Mouse (Mus musculus): ENCODE results near the gene Tns4.

Gene Tns4

DNA sequence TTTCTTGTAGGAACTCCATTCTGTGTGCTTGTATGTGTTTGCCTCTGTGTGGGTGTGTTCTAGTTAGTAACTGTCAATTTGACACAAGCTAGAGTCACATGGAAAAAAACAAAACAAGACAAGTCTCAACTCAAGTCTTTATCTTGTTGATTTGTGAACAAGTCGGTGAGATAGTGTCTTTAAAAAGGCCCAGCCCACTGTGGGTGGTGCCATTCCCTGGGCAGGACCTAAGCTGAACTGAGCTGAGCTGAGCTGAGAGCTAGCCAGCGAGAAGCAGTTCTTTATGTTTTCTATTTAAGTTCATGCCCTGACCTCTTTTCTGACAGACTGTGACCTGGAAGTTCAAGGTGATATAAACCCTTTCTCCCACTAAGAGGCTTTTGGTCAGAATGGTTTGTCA is 2.6 kb upstream of the Tns4 start:
- DNase-seq (ENCODE audit: low spot score), result no peak

DNA sequence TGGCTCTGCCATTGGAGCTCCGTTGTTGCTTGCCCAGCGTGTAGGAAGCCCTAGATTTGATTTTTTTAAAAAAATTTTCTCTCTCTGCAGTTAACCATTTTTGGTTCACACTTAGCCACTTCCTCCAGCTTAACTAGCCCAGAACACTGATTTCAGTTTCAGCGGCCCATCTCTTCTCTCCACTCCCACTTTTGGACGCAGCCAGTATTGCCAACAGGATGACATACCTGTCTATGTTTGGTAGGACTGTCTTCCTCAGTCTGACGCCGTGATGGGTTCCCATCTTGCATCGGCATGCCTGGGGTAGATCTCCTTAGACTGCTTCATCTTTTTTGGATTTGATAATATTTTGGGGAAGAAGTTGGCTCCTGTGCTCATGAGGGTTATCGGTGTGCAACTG is 1.3 kb upstream of the Tns4 start:
- DNase-seq (ENCODE audit: low spot score), result no peak

DNA sequence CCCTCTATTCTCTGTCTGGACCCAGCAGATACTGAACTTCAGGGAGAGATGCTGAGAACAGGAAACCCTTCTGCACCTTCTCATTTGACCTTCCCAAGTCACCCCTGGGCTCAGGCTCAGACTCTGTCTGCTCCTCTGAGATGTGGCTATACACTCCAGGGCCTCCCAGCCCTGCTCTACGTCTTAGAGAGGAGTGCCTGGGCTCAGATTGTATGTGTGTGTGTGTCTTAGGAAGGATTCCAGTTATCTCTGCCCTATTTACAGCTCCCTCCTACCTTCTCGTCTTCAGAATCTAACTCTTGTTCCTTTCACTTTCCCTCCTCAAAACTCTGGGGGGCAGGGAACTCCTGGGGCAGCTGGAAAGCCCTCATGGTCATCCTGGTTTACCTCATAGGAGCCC is 620 bp downstream of the Tns4 start:
- no peak for DNase-seq (ENCODE audit: low spot score)

DNA sequence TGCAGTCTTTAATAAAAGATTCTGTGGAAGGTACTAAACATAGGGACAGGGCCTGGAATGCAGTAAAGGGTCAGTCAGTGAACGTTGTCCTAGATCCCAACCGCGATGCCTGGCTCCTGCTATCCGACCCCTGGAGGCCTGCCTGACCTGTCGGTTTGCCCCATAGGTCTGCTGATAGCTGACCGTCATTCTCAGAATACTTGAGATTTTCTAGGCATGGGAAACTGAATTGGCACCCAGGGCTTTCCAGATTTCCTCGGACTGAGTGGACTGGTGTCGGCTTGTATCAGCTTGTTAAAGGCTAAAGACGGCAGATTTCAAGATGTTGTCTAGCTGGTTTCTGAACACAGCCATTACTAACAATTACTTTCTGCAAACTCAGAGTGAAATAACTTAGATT is 4.7 kb downstream of the Tns4 start:
- DNase-seq (ENCODE audit: low spot score), result no peak

DNA sequence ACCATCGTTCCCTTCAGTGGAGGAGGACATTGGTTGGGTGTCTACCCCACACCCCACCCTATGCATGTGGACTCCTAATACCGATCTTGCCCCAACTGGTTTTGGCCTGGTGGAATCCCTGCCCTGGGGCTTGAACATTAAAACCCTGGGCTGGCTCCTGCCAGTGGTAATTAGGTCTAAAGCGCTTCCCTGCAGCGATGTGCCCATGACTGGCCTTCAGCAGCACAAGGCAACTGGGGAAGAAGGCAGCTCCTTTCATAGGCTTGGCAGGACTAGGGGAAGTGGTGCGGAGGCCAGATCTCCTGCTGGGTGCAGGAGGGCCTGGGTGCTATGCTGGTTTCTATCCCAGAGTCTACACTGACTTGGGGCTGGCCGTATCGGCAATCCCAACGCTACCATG is 5.6 kb downstream of the Tns4 start:
- DNase-seq (ENCODE audit: low spot score), result no peak

DNA sequence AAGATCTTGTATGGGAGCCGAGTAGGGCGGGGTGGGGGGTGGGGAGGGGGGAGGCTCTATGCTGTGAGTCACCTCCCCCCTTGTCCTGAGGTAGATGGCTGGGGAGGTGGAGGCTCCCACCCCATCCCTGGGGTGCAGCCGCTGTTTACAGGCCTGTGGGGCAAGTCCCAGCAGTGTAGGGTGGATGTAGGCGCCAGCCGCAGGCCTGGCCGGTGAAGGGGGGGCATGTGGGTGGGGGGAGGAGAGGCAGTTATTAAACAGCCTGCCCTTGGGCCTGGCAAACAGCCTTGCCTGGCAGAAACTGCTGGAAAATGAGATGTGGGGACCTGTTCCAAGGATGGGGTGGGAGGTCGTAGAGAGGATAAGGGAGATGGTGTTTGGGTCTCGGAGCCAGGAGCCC is 7.0 kb downstream of the Tns4 start:
- no peak for DNase-seq (ENCODE audit: low spot score)

DNA sequence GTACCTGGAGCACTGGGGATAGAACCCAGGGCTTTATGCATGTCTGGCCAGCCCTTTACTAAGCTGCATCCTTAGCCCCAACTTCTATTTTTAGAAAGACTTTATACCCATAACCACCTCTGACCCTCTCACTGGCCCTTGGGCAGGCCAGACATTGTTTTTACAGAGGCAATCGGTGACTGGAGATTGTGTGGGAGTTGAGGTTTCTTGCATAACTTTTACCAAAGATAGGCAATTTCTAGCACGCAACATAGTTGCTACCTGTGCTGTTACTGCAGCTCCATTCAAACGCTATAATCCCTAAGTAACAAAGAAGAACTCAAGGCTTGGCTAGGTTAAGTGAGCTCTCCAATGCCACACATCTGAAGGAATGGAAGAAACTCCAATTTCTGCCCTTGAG is 7.5 kb downstream of the Tns4 start:
- DNase-seq (ENCODE audit: low spot score), result no peak

DNA sequence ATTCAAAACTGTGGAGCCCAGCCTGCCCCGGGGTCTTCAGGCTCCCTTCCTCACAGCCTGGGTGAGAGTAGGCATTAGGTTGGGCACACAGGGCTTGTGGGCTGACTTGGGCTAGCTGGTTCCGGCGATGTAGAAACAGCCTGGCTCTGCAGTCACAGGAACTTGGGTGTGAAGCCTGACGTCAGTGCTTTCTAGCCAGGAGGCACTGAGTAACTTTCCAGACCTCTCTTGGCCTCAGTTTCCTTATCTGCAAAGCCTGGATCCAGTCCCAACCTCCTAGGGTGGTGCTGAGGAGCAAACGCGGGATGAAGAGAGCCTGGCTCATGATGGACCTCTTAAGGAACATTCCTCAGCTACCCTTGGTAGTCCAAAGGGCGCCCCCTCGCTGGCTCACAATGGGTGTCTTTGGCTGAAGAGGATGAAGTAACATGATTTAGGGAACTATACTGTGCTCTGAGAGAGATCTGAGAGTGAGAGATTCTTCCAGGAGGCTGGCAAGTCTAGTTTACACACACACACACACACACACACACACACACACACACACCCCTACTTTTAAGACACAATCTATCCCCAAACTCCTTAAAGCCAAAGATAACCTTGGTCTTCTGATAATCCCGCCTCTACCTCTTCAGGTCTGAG is 8.1 kb downstream of the Tns4 start:
- DNase-seq (ENCODE audit: low spot score), result no peak

DNA sequence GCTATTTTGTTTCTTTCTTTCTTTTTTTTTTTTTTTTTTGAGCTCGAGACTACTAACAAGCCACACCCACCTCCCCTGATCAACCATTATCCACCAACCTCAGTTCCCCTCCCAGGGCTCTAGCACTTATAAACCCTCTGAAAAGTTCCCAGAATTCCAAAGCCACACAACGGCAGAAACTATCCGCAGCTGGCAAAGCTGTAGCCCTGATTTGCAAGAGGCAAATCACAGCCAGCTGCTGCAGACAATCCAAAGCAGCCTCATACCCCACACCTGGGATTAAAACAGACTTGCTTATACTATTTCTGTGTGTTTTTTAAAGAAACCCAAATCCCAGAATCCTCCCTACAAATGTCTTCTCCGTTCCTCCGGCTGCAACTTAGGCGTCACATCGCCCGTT is 11.2 kb downstream of the Tns4 start:
- DNase-seq (ENCODE audit: low spot score), result no peak

DNA sequence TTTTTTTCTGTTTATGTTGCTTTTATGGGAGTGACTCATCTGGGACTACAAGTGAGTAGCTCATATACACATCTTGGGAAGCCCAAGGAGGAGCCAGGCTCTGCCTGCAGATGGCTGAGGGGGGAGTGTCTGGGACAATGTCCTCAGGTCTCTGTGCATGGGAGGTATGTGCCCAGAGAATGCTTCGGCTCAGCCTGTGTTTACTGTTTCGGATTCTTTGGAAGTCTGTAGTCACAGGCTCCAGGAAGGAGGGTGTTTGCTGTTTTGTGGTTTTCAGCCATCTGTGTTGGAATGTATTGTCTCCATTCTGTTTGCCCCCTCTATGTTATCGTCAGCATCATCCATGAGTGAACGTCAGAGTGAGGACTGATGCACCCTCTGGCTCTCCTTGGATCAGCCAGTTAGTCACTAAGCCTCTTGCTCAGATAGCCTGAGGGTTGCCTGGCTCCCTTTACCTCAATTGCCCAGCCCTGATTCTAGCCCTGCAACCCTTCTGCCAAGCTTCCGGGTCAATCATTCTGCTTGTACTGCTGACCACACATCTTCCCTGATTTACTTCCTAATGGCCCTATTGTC is 12.3 kb downstream of the Tns4 start:
- DNase-seq (ENCODE audit: low spot score), result no peak

DNA sequence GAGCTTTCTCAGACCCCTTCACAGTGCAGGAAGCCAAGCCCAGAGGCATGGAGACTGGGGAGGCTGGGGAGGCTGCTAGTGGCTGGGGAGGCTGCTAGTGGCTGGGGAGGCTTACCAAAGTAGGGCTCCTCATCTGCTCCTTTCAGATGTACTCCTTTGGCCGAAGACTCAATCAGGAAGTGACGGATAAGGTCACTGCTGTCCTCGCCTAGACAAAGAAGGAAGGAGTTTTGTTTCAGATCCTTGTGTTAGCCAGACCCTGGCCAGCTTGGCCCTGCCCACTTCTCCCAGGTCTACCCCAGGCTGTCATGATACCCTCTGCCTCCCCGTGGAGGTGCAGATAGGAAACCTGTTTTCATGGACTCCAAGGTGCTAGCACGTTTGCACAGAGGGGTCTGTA is 15.3 kb downstream of the Tns4 start:
- DNase-seq (ENCODE audit: low spot score), result no peak

DNA sequence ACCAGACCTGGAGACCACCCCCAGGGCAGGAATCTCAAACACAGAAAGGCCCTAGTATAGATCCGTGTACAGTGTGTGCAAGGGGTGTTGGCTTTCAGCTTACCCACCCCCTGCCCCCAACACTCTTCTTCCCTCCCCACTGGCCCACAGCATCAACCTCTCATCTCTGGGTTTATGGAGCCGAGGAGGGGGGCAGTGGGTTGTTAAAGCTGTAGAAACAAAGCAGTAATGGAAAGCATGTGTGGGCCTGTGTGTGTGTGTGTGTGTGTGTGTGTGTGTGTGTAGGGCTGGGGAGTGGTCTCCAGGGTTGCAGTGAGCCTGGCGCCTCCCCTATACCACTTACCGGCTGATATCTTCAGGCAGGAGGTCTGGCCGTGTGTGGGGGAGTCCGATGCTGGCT is 17.2 kb downstream of the Tns4 start:
- peak; percentile 88 for DNase-seq (ENCODE audit: low spot score)

DNA sequence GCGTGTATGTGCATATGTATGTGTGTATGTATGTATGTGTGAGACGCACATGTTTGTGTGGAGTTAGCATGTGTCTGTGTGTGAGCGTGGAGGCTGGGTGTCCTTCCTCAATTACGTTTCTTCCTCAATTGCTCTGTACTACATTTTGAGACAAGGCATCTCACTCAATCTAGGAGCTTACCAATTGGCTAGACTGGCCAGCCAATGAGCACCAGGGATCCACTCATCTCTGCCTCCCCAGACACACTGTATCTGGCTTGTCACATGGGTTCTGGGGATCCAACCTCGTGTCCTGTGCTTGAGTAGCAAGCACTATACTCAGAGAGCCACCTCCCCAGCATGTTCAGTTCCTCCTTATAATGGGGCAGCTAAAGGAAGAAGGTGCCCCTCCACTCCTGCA is 20.7 kb downstream of the Tns4 start:
- DNase-seq (ENCODE audit: low spot score), result no peak

DNA sequence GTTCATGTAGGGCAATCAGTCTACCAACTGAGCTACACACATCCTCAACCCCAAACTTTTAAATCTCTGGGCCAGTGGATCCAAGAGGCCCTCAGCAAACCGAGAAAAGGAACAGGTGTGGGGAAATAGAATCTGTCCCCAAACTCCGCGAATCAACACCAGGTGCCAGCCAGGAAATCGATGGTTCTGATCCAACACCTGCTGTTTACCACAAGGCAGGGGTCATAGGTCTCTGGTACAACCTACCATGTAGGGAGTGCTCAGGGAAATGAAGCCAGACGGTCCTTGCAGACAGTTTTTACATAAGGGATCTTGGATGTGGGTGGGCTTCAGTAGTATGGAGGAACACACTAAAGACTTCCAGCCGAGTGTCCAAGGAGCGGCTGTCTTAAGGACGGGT is 21.5 kb downstream of the Tns4 start:
- no peak for DNase-seq (ENCODE audit: low spot score)

DNA sequence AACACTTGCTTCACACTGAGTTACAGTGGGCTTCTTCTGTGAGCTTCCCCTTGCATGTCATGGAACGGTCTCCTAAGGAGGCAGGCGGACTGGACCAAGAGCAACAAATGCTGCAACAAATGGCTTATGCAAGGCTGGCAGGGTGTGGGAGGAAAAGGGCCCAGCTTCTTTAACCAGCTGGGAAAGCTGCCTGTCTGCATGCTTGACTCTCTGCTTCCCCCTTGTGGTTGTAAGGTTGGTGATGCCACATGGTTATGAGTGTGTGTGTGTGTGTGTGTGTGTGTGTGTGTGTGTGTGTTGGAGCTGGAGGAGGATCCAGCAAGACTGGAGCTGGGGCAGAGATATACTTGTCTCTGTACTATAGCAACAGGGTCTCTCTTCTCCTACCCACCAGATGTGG is 23.1 kb downstream of the Tns4 start:
- peak; percentile 92 for DNase-seq (ENCODE audit: low spot score)

DNA sequence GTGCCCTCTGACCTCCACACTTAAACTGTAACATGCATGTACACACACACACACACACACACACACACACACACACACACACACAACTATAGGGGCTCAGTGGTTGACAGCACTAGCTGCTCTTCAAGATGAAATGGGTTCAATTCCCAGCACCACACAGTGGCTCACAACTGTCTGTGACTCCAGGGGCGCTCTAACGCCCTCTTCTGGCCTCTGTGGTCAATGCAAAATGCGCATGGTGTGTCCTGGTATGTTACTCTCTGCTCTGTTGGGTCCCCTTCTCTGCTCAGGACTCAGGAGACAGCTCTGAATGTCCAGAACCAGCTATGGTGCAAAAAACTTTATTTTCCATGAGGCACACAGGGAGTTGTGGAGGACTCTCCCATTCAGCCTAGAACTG is 23.8 kb downstream of the Tns4 start:
- DNase-seq (ENCODE audit: low spot score), result no peak

DNA sequence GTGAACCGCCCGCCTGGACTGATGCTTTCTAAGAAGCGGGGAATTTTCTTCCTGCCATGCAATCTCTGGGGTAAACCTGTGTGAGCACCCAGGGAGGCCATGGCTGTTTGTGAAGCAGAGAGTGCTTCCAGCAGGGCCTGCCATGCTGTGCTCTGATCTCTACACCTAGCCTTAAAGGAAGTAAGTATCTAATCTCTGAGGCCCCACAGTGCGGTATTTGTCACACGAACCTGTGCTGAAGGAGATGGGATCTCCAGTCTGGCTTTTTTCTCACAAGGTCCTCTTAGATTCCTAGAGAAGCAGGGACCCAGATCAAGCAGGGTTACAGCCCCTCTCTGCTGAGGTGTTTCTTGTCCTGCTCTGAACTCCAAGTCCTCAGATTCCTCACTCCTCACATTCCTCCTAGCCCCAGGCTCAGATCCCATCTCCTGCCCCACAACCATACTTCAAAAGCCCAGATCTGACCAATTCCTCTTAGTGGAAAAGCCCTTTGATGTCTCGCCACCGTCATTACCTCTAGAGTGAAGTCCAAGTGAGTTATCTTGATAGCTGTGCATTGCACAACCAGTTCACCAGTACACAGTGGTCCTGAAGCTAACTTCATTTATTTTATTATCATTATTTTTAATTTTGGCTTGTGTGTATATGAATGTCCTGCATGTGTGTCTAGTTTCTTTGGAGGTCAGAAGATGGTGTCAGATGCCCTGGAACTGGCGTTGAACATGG is 25.5 kb downstream of the Tns4 start:
- no peak for DNase-seq (ENCODE audit: low spot score)

DNA sequence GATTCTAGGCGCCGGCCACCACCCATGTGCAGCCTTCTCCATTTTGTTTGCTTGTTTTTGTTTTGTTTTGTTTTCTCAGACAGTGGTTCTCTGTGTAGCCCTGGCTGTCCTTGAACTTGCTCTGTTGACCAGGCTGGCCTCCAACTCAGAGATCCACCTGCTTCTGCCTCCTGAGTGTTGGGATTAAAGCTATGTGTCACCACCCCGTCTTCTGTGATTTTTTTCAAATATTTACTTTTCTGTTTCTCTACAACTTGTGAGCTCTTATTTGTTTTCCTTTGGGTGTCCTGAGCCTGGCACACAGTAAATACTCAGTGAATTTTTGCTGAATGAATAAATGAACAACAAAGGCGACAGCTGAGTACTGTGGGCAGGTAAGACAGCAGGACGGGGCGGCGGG is 26.4 kb downstream of the Tns4 start:
- no peak for DNase-seq (ENCODE audit: low spot score)

DNA sequence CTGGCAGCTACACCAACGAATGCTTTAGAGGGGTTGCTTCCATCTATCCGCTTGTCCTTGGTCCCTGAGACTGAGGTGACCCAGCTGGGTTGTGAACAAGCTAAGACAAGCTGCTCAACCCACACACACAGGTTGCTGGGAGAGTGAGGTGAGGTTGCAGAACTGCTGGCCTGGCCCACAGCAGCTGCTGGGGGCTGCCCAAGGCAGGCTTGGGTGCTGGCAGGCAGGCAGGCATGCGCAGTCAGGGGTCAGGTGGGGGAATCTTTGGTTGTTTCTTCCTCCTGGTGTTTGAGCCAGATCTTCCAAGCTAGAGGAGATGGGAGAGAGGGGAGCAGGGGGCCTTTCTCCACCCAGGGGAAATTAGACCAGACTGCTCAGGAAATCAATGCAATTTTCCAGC is 28.7 kb downstream of the Tns4 start:
- DNase-seq (ENCODE audit: low spot score), result no peak

DNA sequence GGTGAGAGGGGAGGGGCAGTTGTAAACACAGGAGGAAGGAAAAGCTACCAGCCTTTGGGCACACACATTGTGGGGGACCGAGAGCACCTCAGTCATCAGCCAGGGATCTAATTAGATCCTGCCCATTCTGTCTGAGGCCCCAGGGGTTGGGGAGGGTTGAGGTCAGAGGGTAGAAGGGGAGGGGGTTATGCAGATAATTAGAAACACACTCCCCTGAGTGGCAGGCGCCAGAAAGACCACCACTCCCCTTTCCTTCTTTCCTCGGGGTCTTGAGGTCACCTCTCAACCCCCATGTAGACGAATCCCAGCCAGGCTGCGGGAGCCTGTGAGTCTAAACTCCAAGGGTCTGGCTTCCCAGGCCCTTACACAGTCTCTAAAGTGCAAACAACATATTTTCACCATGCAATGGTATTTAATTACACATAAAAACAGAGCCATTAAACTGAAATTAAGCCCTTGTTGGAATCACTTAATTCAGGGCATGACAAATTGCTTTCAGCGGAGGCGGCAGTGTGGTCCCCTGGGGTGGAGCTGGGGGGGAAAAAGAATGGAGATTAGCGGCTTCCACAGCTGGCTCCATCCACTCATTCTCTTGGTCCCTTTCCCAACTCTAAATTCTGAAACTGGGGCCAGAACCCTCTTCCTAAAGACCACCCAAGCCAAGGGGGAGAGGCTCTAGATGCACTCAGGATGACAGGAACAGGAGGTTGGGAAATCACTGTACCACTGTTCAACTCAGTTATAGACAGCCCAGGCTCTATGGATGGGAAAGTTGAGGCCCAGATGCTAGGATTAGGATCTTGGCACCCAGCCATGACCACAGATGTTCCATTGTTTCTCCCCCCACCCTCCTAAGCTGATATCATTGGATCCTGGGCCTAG is 33.3 kb downstream of the Tns4 start:
- DNase-seq (ENCODE audit: low spot score), result peak; percentile 87

DNA sequence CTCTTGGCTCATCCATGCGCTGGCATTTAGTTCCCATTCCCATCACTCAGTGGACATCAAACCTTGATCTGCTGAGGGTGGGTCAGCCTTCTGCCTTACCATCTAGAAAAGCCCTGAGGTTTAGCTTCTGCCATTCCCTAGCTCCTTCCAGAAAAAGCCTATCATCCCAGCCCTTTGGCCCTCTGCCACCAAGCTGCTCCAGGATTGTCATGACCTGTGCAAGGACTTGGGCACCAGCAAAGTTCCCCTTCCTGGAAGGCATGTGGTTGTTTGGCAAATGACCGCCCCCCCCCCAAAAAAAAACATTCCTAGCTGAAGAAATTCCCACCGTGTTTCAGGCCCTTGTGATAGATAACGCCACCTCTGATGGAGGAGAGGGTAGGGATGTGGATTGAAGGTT is 34.0 kb downstream of the Tns4 start:
- no peak for DNase-seq (ENCODE audit: low spot score)

DNA sequence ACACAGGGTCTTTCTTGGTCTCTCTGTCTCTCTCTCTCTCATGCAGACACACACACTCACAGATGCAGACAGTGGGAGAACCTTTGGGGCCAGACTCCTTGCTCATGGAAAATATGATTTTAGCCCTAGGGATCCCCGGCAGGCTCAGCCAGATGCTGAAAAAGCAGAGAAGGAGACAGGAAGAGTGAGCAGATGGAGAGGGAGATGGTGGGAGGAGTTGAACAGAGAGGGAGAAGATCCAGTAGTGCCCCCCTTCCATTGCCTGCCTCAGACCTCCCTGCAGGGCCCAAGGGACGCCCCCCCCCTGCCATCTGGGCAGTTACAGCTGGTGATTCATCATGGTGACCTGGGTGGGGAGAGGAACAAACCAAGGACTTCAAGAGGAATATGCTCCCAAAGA is 41.5 kb downstream of the Tns4 start:
- DNase-seq (ENCODE audit: low spot score), result no peak

DNA sequence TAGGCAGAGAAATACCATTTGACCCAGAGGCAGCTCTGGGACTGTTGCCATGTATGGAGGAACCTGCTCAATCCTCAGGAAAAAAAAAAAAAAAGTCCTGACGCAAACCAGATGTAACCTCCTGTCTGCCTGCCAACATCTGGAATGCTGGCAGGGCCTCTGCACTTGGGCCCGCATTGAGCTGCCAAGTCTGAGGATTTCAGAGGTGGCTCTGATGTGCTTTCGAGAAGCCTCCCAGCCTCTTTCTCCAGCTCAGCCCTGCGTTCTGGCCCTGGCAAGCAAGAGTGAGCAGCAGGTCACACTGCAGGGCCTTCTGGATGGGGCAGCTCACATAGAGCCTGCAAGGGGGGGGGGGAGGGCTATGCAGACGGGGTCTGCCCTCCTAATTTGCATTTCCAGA is 42.0 kb downstream of the Tns4 start:
- no peak for DNase-seq (ENCODE audit: low spot score)

Data from embryo, embryonic 10.5 days (tissue).